Comparison of ENCODE assay signal across 22 mouse cellular contexts in genomic region chr14:40928897-40929296, GRCm38 (mm10). TPM values are rescaled to one million over a fixed set of nuclear protein-coding genes. Genes with fewer than 3 reads are reported as not detected.
DNase-seq lines count a peak whose midpoint lies in the region; ATAC-seq lines count a peak whose summit lies in the region.
"Had no signal": no experiment of that assay in that cellular context is flagged by ENCODE, and none has a peak within 500 bp of the region (broad histone marks: within the 10 kb centered on the region; RNA-seq: fewer than 3 reads in every experiment).

No protein-coding gene starts in this region.

- H3K4me1 ChIP-seq in liver, embryonic 12.5 days, result peaks cover 97% of the 10 kb centered on the region
- peaks cover 57% of the 10 kb centered on the region for H3K4me1 ChIP-seq in liver, embryonic 11.5 days (replicated peaks; ENCODE audit: control insufficient read depth, insufficient read depth, low read length)
- H3K4me1 ChIP-seq in intestine, embryonic 16.5 days (ENCODE audit: control insufficient read depth, insufficient read depth, low read length), result peaks cover 57% of the 10 kb centered on the region

- H3K9me3 ChIP-seq in liver, embryonic 12.5 days (replicated peaks), result no peaks in the 10 kb centered on the region
- H3K9me3 ChIP-seq in liver, embryonic 11.5 days (ENCODE audit: control insufficient read depth, low read length), result no peaks in the 10 kb centered on the region
- H3K9me3 ChIP-seq in intestine, embryonic 16.5 days (ENCODE audit: control insufficient read depth, low read length), result no peaks in the 10 kb centered on the region
- H3K9me3 ChIP-seq: embryonic facial prominence, embryonic 13.5 days; liver, embryonic 13.5 days; megakaryocyte, embryonic 14.5 days; midbrain, embryonic 13.5 days had no signal

- no peaks in the 10 kb centered on the region for H3K27me3 ChIP-seq in liver, embryonic 12.5 days (replicated peaks)
- H3K27me3 ChIP-seq in liver, embryonic 11.5 days (replicated peaks; ENCODE audit: control insufficient read depth, insufficient read depth, low read length), result no peaks in the 10 kb centered on the region
- H3K27me3 ChIP-seq in intestine, embryonic 16.5 days (replicated peaks; ENCODE audit: control insufficient read depth, insufficient read depth, low read length), result no peaks in the 10 kb centered on the region
- H3K27me3 ChIP-seq: embryonic facial prominence, embryonic 13.5 days; liver, embryonic 13.5 days; megakaryocyte, embryonic 14.5 days; midbrain, embryonic 13.5 days had no signal

- no peak overlapping the region for H3K4me2 ChIP-seq in liver, embryonic 12.5 days
- H3K4me2 ChIP-seq in liver, embryonic 11.5 days, result no peak overlapping the region
- H3K4me2 ChIP-seq in intestine, embryonic 16.5 days (ENCODE audit: low read depth, low read length), result no peak overlapping the region
- H3K4me2 ChIP-seq: embryonic facial prominence, embryonic 13.5 days; heart, embryonic 11.5 days; liver, embryonic 13.5 days; lung, embryonic 14.5 days; midbrain, embryonic 13.5 days had no signal

- DNase-seq in kidney, adult 8-10 months, result peak; percentile 41 to 52
- no peak for DNase-seq in kidney, adult 11 months
- no peak for DNase-seq in liver, embryonic 11.5 days (ENCODE audit: low spot score)
- DNase-seq: adrenal gland, adult 2 months; cerebellum, adult 18-20 months; cerebellum, postnatal 14 days; heart, adult 11 months; liver, embryonic 13.5 days; lung, embryonic 14.5 days; right cerebral cortex, postnatal 25 days; spleen, adult 18-20 months; thymus, postnatal 25 days had no signal

- H3K36me3 ChIP-seq in liver, embryonic 12.5 days, result peaks cover 22% of the 10 kb centered on the region; the same call in 1 of the 2 replicates
- H3K36me3 ChIP-seq in liver, embryonic 11.5 days (ENCODE audit: control insufficient read depth, insufficient read depth, low read length), result peaks cover 3% of the 10 kb centered on the region; the same call in 1 of the 2 replicates
- H3K36me3 ChIP-seq in intestine, embryonic 16.5 days (ENCODE audit: control insufficient read depth, insufficient read depth, low read length), result no peaks in the 10 kb centered on the region
- no peaks in the 10 kb centered on the region for H3K36me3 ChIP-seq in macrophage (ENCODE audit: inconsistent target)

- H3K27ac ChIP-seq in liver, embryonic 12.5 days, result 0 out of 2 replicates have a peak overlapping the region, but pooled peaks have one; percentile 22
- H3K27ac ChIP-seq in liver, embryonic 11.5 days (ENCODE audit: low read depth, low read length), result no peak overlapping the region
- H3K27ac ChIP-seq in intestine, embryonic 16.5 days (ENCODE audit: low read length), result peak overlapping the region; percentile 12
- peak overlapping the region; percentile 54 for H3K27ac ChIP-seq in macrophage
- H3K27ac ChIP-seq: embryonic facial prominence, embryonic 13.5 days; hindbrain, postnatal 0 days; midbrain, embryonic 13.5 days had no signal

- peaks cover 95% of the 10 kb centered on the region for H3K79me2 ChIP-seq in macrophage (ENCODE audit: inconsistent target)

- WGBS in liver, embryonic 12.5 days (ENCODE audit: insufficient replicate concordance), result 78% methylated on average over 5 of the region's 5 CpGs
- whole genome bisulfite sequencing in liver, embryonic 11.5 days, result 73% methylated on average over 5 of the region's 5 CpGs
- WGBS in intestine, embryonic 16.5 days, result 65% methylated on average over 5 of the region's 5 CpGs
- whole genome bisulfite sequencing in macrophage (ENCODE audit: missing documents), result 57% methylated on average over 2 of the region's 5 CpGs

- H3K4me3 ChIP-seq in liver, embryonic 12.5 days, result no peak overlapping the region
- no peak overlapping the region for H3K4me3 ChIP-seq in liver, embryonic 11.5 days (ENCODE audit: low read depth, low read length)
- H3K4me3 ChIP-seq in intestine, embryonic 16.5 days (ENCODE audit: low read length), result no peak overlapping the region
- H3K4me3 ChIP-seq in macrophage (ENCODE audit: inconsistent target), result no peak overlapping the region
- H3K4me3 ChIP-seq: embryonic facial prominence, embryonic 13.5 days; liver, embryonic 13.5 days; midbrain, embryonic 13.5 days had no signal

- ATAC-seq in liver, embryonic 12.5 days, result no peak
- ATAC-seq in liver, embryonic 11.5 days (replicated peaks; ENCODE audit: low FRiP score), result no peak
- no peak for ATAC-seq in intestine, embryonic 16.5 days
- ATAC-seq in granulocyte monocyte progenitor cell, adult 5-6 weeks (replicated peaks; ENCODE audit: poor library complexity, severe bottlenecking), result no peak
- ATAC-seq: forebrain, embryonic 14.5 days; hindbrain, postnatal 0 days; midbrain, embryonic 13.5 days had no signal

- H3K9ac ChIP-seq in liver, embryonic 12.5 days, result no peak overlapping the region
- H3K9ac ChIP-seq in liver, embryonic 11.5 days (ENCODE audit: low read depth, low read length), result no peak overlapping the region
- no peak overlapping the region for H3K9ac ChIP-seq in intestine, embryonic 16.5 days (ENCODE audit: low read depth, low read length)
- H3K9ac ChIP-seq: embryonic facial prominence, embryonic 13.5 days; liver, embryonic 13.5 days; lung, embryonic 14.5 days; midbrain, embryonic 13.5 days had no signal

RNA-seq across cellular contexts. Expression of gene Sh2d4b, which starts 35.8 kb away (rescaled TPM):
- polyA plus RNA-seq in liver, embryonic 12.5 days (2016; fragmentation: Nextera tagmentation; extraction: Ambion mirVana), result 0.16 and 0.20 TPM in 2 replicates
- polyA plus RNA-seq in liver, embryonic 11.5 days (2014; fragmentation: Nextera tagmentation; extraction: Ambion mirVana), result 0.43 and 0.86 TPM in 2 replicates
- 0.11 and 0.13 TPM in 2 replicates for polyA plus RNA-seq in intestine, embryonic 16.5 days (2015; fragmentation: Nextera tagmentation; extraction: Ambion mirVana)
- 10 to 100 TPM in 3 of 26 experiments, 1 to 10 TPM in 22, not detected in 1; 1.6 to 15.1 (median 4.5) TPM for total RNA-seq in macrophage (2018; cell fraction: chromatin; rRNA removed)
- total RNA-seq in macrophage (2018; cell fraction: cytosol; rRNA removed), result under 1 TPM in 25 of 26 experiments, not detected in 1; 0.15 to 0.71 (median 0.33) TPM
- 1 to 10 TPM in 21 of 26 experiments, under 1 TPM in 5; 0.36 to 6.4 (median 2.0) TPM for total RNA-seq in macrophage (2018; cell fraction: nucleus; rRNA removed)
- 0.16 to 0.45 TPM (median 0.20 TPM) in 3 replicates for polyA plus RNA-seq in macrophage (2018)
- not detected in 2 replicates for total RNA-seq in granulocyte monocyte progenitor cell, adult 5-6 weeks (2014; fragmentation: Nextera tagmentation)
- not detected in 2 replicates for total RNA-seq in granulocyte monocyte progenitor cell, adult 5-6 weeks (2017)

RNA-seq across cellular contexts. Expression of gene Tspan14, which starts 37.7 kb away (rescaled TPM):
- 44.5 and 44.6 TPM in 2 replicates for polyA plus RNA-seq in liver, embryonic 12.5 days (2016; fragmentation: Nextera tagmentation; extraction: Ambion mirVana)
- 65.3 and 68.1 TPM in 2 replicates for polyA plus RNA-seq in liver, embryonic 11.5 days (2014; fragmentation: Nextera tagmentation; extraction: Ambion mirVana)
- polyA plus RNA-seq in intestine, embryonic 16.5 days (2015; fragmentation: Nextera tagmentation; extraction: Ambion mirVana), result 65.0 and 65.6 TPM in 2 replicates
- 10 to 100 TPM; 13.5 to 89.6 (median 60.6) TPM for total RNA-seq in macrophage (2018; cell fraction: chromatin; rRNA removed)
- 10 to 100 TPM; 26.7 to 98.5 (median 51.9) TPM for total RNA-seq in macrophage (2018; cell fraction: cytosol; rRNA removed)
- total RNA-seq in macrophage (2018; cell fraction: nucleus; rRNA removed), result 100 to 1,000 TPM in 4 of 26 experiments, 10 to 100 TPM in 22; 29.7 to 119 (median 77.9) TPM
- polyA plus RNA-seq in macrophage (2018), result 51.5 to 93.5 TPM (median 73.8 TPM) in 3 replicates
- 44.0 and 48.2 TPM in 2 replicates for total RNA-seq in granulocyte monocyte progenitor cell, adult 5-6 weeks (2014; fragmentation: Nextera tagmentation)
- 37.8 and 40.1 TPM in 2 replicates for total RNA-seq in granulocyte monocyte progenitor cell, adult 5-6 weeks (2017)

Comparison
In these comparisons a context has a peak if more than half of its experiments do, and no peak if none do; other contexts are left out.
1. DNase-seq: peak in kidney, adult 8-10 months (2 of 2); none in kidney, adult 11 months (single experiment) and liver, embryonic 11.5 days (single experiment).